Mouse (Mus musculus): ENCODE results near the gene Met. TPM values are rescaled to one million over a fixed set of nuclear protein-coding genes. Genes with fewer than 3 reads are reported as not detected.

The Met gene
- total and polyA plus RNA-seq, 2 experiments from 2014 or later, result 0.46 to 3.2 TPM

DNA sequence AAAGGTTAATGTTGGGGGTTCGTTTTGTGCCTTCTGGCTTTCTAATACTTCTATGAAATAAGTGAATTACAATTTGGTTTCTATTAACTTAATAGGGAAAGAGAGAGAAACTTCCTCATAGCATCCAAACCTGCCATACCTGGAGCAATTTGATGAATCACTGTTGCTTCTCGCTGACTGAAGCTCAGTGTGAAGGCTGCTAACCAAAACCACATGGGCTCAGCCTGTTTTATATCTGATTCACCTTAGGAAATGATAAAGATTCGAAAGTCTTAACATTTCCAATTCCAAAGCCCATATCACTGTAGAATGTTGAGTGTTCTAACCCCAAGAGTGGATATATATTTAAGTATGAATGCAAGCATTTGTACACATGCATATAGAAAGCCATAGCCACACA is 41.9 kb downstream of the Met start:
- DNase-seq (ENCODE audit: low spot score), result no peak
- Histone ChIP-seq H3K9ac (replicated peaks; ENCODE audit: low read length, poor library complexity, severe bottlenecking) (no peak overlapping the region), H3K27ac (ENCODE audit: low read depth, low read length) (no peak overlapping the region), H3K9me3 (ENCODE audit: low read length) (no peaks in the 10 kb centered on the region), H3K27me3 (ENCODE audit: insufficient read depth, low read length) (no peaks in the 10 kb centered on the region), H3K4me1 (ENCODE audit: insufficient read depth, low read length) (no peaks in the 10 kb centered on the region), H3K36me3 (ENCODE audit: insufficient read depth, low read length) (no peaks in the 10 kb centered on the region), H3K4me3 (ENCODE audit: low read depth, low read length) (no peak overlapping the region), H3K4me2 (ENCODE audit: low read depth, low read length, poor library complexity, severe bottlenecking) (no peak overlapping the region)
- no peak for ATAC-seq (ENCODE audit: low FRiP score)
- WGBS, result 77% methylated on average over 3 of the region's 3 CpGs
- TF ChIP-seq CTCF (IDR thresholded peaks at IDR 0.05), result no peak

- no peak for DNase-seq (ENCODE audit: low spot score)
- Histone ChIP-seq H3K27me3 (ENCODE audit: insufficient read depth, low read length) (no peaks in the 10 kb centered on the region), H3K36me3 (ENCODE audit: insufficient read depth, low read length) (no peaks in the 10 kb centered on the region), H3K4me3 (ENCODE audit: low read depth, low read length) (no peak overlapping the region), H3K9ac (replicated peaks; ENCODE audit: low read length, poor library complexity, severe bottlenecking) (no peak overlapping the region), H3K9me3 (ENCODE audit: low read length) (no peaks in the 10 kb centered on the region), H3K4me1 (ENCODE audit: insufficient read depth, low read length) (no peaks in the 10 kb centered on the region), H3K27ac (ENCODE audit: low read depth, low read length) (no peak overlapping the region), H3K4me2 (ENCODE audit: low read depth, low read length, poor library complexity, severe bottlenecking) (no peak overlapping the region)
- ATAC-seq (ENCODE audit: low FRiP score), result no peak; the same call in 1 of the 2 replicates
- no peak for TF ChIP-seq CTCF (IDR thresholded peaks at IDR 0.05)
- WGBS, result 92% methylated on average over 2 of the region's 2 CpGs
Observed at GRCm38 (mm10) chr6:17506831-17507230, 43.2 kb downstream of the Met start.

DNA sequence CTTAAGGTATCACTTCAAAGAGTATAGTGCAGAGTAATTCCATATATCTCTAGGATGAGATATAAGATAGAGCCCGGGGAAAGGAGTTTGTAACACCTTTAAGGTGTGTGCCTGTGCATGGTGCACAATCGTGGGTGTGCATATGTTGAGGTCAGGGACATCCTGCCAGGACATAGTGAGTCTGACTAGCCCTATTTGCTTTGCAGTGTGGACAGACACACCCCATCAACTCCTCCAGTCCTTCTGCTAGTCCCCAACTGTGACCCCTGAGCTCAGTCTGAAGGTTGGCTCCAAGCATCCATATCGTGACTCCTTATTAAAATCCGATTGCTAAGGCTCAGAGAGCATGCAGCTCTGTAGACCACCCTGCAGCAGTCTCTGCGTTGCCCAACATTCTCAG is 44.6 kb downstream of the Met start:
- no peak for DNase-seq (ENCODE audit: low spot score)
- no peak overlapping the region for H3K4me3 ChIP-seq (ENCODE audit: low read depth, low read length)
- H3K4me2 ChIP-seq (ENCODE audit: low read depth, low read length, poor library complexity, severe bottlenecking), result no peak overlapping the region
- no peaks in the 10 kb centered on the region for H3K36me3 ChIP-seq (ENCODE audit: insufficient read depth, low read length)
- 72% methylated on average over 5 of the region's 5 CpGs for WGBS
- no peak overlapping the region for H3K27ac ChIP-seq (ENCODE audit: low read depth, low read length)
- H3K9me3 ChIP-seq (ENCODE audit: low read length), result no peaks in the 10 kb centered on the region
- H3K27me3 ChIP-seq (ENCODE audit: insufficient read depth, low read length), result no peaks in the 10 kb centered on the region
- no peak for ATAC-seq (ENCODE audit: low FRiP score)
- H3K4me1 ChIP-seq (ENCODE audit: insufficient read depth, low read length), result no peaks in the 10 kb centered on the region
- TF ChIP-seq CTCF (IDR thresholded peaks at IDR 0.05), result no peak
- H3K9ac ChIP-seq (replicated peaks; ENCODE audit: low read length, poor library complexity, severe bottlenecking), result no peak overlapping the region

- Histone ChIP-seq H3K9me3 (ENCODE audit: low read length) (no peaks in the 10 kb centered on the region), H3K4me2 (ENCODE audit: low read depth, low read length, poor library complexity, severe bottlenecking) (no peak overlapping the region), H3K4me3 (ENCODE audit: low read depth, low read length) (no peak overlapping the region), H3K36me3 (ENCODE audit: insufficient read depth, low read length) (no peaks in the 10 kb centered on the region), H3K27me3 (ENCODE audit: insufficient read depth, low read length) (no peaks in the 10 kb centered on the region), H3K27ac (ENCODE audit: low read depth, low read length) (no peak overlapping the region), H3K9ac (replicated peaks; ENCODE audit: low read length, poor library complexity, severe bottlenecking) (no peak overlapping the region), H3K4me1 (ENCODE audit: insufficient read depth, low read length) (no peaks in the 10 kb centered on the region)
- ATAC-seq (ENCODE audit: low FRiP score) (no peak), DNase-seq (ENCODE audit: low spot score) (no peak)
- no peak for TF ChIP-seq CTCF (IDR thresholded peaks at IDR 0.05)
- 84% methylated on average over 9 of the region's 9 CpGs for WGBS
Observed at GRCm38 (mm10) chr6:17508604-17509372, 45.2 kb downstream of the Met start.

DNA sequence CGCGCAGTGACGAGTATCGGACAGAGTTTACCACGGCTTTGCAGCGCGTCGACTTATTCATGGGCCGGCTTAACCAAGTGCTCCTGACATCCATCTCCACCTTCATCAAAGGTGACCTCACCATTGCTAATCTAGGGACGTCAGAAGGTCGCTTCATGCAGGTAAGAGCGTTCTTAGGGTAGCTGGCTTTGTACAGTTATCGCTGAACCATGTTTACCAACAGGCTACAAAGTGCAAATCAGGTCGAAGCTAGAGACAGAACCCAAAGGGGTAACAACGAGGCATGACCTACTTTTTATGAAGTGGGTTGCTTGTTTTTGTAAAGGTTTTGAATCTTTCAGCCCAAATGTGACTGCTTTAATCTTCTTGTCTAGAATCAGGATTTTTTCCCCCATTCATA is 49.8 kb downstream of the Met start:
- Histone ChIP-seq H3K4me1 (ENCODE audit: insufficient read depth, low read length) (no peaks in the 10 kb centered on the region), H3K4me3 (ENCODE audit: low read depth, low read length) (no peak overlapping the region), H3K4me2 (ENCODE audit: low read depth, low read length, poor library complexity, severe bottlenecking) (no peak overlapping the region), H3K27ac (ENCODE audit: low read depth, low read length) (no peak overlapping the region), H3K36me3 (ENCODE audit: insufficient read depth, low read length) (no peaks in the 10 kb centered on the region), H3K27me3 (ENCODE audit: insufficient read depth, low read length) (no peaks in the 10 kb centered on the region), H3K9ac (replicated peaks; ENCODE audit: low read length, poor library complexity, severe bottlenecking) (no peak overlapping the region), H3K9me3 (ENCODE audit: low read length) (no peaks in the 10 kb centered on the region)
- no peak for DNase-seq (ENCODE audit: low spot score)
- TF ChIP-seq CTCF (IDR thresholded peaks at IDR 0.05), result no peak
- no peak for ATAC-seq (ENCODE audit: low FRiP score)
- 90% methylated on average over 15 of the region's 15 CpGs for WGBS

DNA sequence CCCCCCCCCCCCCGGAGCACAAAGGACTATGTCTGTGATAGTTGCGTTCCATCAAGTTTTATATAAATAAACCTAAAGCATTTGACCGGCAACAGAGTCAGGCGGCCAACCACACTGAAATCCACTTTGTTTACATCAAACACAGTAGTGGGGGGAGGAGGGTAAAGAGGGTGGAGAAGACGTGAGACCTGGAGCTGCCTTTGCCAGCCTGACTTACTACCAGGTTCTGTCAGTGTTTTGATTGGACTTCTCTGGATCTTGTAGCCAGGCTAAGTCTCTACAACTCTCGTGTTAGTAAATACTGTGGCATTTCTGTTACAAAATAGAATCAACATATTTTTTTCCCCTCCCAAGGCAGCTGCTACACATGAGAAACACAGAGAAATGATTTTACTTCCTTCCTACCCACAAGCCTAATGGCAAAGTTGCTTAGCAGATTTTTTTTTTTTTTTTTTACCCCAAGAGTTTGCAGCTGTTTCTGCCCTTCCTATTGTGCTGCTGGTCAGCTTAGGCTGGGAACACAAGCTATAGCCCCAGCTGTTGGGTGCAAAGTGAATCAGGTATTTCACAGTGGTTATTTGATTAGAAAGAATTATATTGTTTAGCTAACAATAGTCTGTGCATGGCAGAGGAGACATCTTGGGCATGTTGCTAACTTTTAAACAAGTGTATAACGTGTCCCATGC is 52.3 kb downstream of the Met start:
- Histone ChIP-seq H3K9me3 (ENCODE audit: low read length) (no peaks in the 10 kb centered on the region), H3K27ac (ENCODE audit: low read depth, low read length) (no peak overlapping the region), H3K9ac (replicated peaks; ENCODE audit: low read length, poor library complexity, severe bottlenecking) (no peak overlapping the region), H3K4me1 (ENCODE audit: insufficient read depth, low read length) (no peaks in the 10 kb centered on the region), H3K27me3 (ENCODE audit: insufficient read depth, low read length) (no peaks in the 10 kb centered on the region), H3K4me3 (ENCODE audit: low read depth, low read length) (no peak overlapping the region), H3K36me3 (ENCODE audit: insufficient read depth, low read length) (no peaks in the 10 kb centered on the region), H3K4me2 (ENCODE audit: low read depth, low read length, poor library complexity, severe bottlenecking) (no peak overlapping the region)
- ATAC-seq (ENCODE audit: low FRiP score) (no peak), DNase-seq (ENCODE audit: low spot score) (no peak)
- no peak for TF ChIP-seq CTCF (IDR thresholded peaks at IDR 0.05)
- 38% methylated on average over 7 of the region's 7 CpGs for WGBS
